Mouse (Mus musculus) lung, postnatal 14 days (tissue): ENCODE results near the gene Phf2.
"Not testable (repeated sequence)": the region's sequence is repeated elsewhere in the genome, so short reads cannot be mapped to it uniquely, and the experiment has no call there.

Source experiments
- DNase-seq: peaks from one replicate; pipeline ENCODE4 v3.0.0; 2021

The Phf2 gene

GRCm38 (mm10) chr13:48857246-48857932 lies 13.5 kb downstream of the Phf2 start:
- DNase-seq: peak; percentile 42

GRCm38 (mm10) chr13:48853947-48854346 lies 17.0 kb downstream of the Phf2 start:
- DNase-seq: no peak

GRCm38 (mm10) chr13:48853475-48853874 lies 17.4 kb downstream of the Phf2 start:
- no peak for DNase-seq

GRCm38 (mm10) chr13:48852859-48853258 lies 18.1 kb downstream of the Phf2 start:
- DNase-seq: no peak

GRCm38 (mm10) chr13:48851719-48852118 lies 19.2 kb downstream of the Phf2 start:
- DNase-seq: no peak

- DNase-seq: no peak
Measured at GRCm38 (mm10) chr13:48850771-48851170, 20.1 kb downstream of the Phf2 start.

GRCm38 (mm10) chr13:48850326-48850725 lies 20.6 kb downstream of the Phf2 start:
- no peak for DNase-seq

- DNase-seq: peak; percentile 67
Measured at GRCm38 (mm10) chr13:48849155-48849554, 21.8 kb downstream of the Phf2 start.

- DNase-seq: no peak
Measured at GRCm38 (mm10) chr13:48845308-48845707, 25.6 kb downstream of the Phf2 start.

- DNase-seq: no peak
Measured at GRCm38 (mm10) chr13:48843530-48843929, 27.4 kb downstream of the Phf2 start.

- DNase-seq: no peak
Measured at GRCm38 (mm10) chr13:48841905-48842592, 28.9 kb downstream of the Phf2 start.

- DNase-seq: no peak
Measured at GRCm38 (mm10) chr13:48838284-48838683, 32.6 kb downstream of the Phf2 start.

GRCm38 (mm10) chr13:48837537-48837936 lies 33.4 kb downstream of the Phf2 start:
- DNase-seq: no peak

- DNase-seq: no peak
Measured at GRCm38 (mm10) chr13:48830528-48831250, 40.2 kb downstream of the Phf2 start.

GRCm38 (mm10) chr13:48829780-48830179 lies 41.1 kb downstream of the Phf2 start:
- DNase-seq: no peak

GRCm38 (mm10) chr13:48822871-48823270 lies 48.0 kb downstream of the Phf2 start:
- no peak for DNase-seq

- DNase-seq: no peak
Measured at GRCm38 (mm10) chr13:48822288-48822687, 48.6 kb downstream of the Phf2 start.

- DNase-seq: no peak
Measured at GRCm38 (mm10) chr13:48819131-48819530, 51.8 kb downstream of the Phf2 start.

- no peak for DNase-seq
Measured at GRCm38 (mm10) chr13:48814406-48814805, 56.5 kb downstream of the Phf2 start.

- DNase-seq: no peak
Measured at GRCm38 (mm10) chr13:48810991-48811390, 59.9 kb downstream of the Phf2 start.

- no peak for DNase-seq
Measured at GRCm38 (mm10) chr13:48810274-48810823, 60.6 kb downstream of the Phf2 start.

GRCm38 (mm10) chr13:48809668-48810067 lies 61.3 kb downstream of the Phf2 start:
- DNase-seq: not testable (repeated sequence)

- DNase-seq: peak; percentile 63
Measured at GRCm38 (mm10) chr13:48807481-48808031, 63.4 kb downstream of the Phf2 start.
